Mouse (Mus musculus): ENCODE results near the gene Gm7358. TPM values are rescaled to one million over a fixed set of nuclear protein-coding genes. Genes with fewer than 3 reads are reported as not detected.
"Not testable (repeated sequence)": the region's sequence is repeated elsewhere in the genome, so short reads cannot be mapped to it uniquely, and the experiment has no call there.

Gm7358 gene
- polyA plus RNA-seq (2012; rRNA removed): not detected in 2 replicates
- polyA plus RNA-seq (2014; fragmentation: Nextera tagmentation; extraction: Ambion mirVana): not detected in 2 replicates

- H3K9me3 ChIP-seq (ENCODE audit: control insufficient read depth, low read length); H3K4me1 ChIP-seq (ENCODE audit: control insufficient read depth, insufficient read depth, low read length); ATAC-seq (ENCODE audit: low FRiP score, low read depth); DNase-seq (ENCODE audit: low spot score); H3K9ac ChIP-seq (ENCODE audit: low read depth, low read length, severe bottlenecking); H3K4me3 ChIP-seq (replicated peaks; ENCODE audit: low read length); H3K27ac ChIP-seq (replicated peaks; ENCODE audit: low read depth, low read length); H3K27me3 ChIP-seq (ENCODE audit: control insufficient read depth, insufficient read depth, low read length); H3K36me3 ChIP-seq (ENCODE audit: control insufficient read depth, insufficient read depth, low read length); H3K4me2 ChIP-seq (replicated peaks; ENCODE audit: low read depth, low read length, severe bottlenecking): not testable (repeated sequence)
- no CpG with 5 or more reads among the region's 2 CpGs for WGBS
Measured at GRCm38 (mm10) chr17:14059431-14059830, at the start of gene Gm7358. Gm7358 (minus strand) TSS chr17:14059531.

GRCm38 (mm10) chr17:14103018-14103417, 43.7 kb upstream of the Gm7358 start:
- H3K9me3 ChIP-seq (ENCODE audit: control insufficient read depth, low read length): not testable (repeated sequence)

GRCm38 (mm10) chr17:14101446-14101980, 42.2 kb upstream of the Gm7358 start:
- not testable (repeated sequence) for H3K4me1 ChIP-seq (ENCODE audit: control insufficient read depth, insufficient read depth, low read length); H3K27me3 ChIP-seq (ENCODE audit: control insufficient read depth, insufficient read depth, low read length); H3K36me3 ChIP-seq (ENCODE audit: control insufficient read depth, insufficient read depth, low read length); H3K4me3 ChIP-seq (replicated peaks; ENCODE audit: low read length); H3K27ac ChIP-seq (replicated peaks; ENCODE audit: low read depth, low read length); H3K9ac ChIP-seq (ENCODE audit: low read depth, low read length, severe bottlenecking); H3K9me3 ChIP-seq (ENCODE audit: control insufficient read depth, low read length); ATAC-seq (ENCODE audit: low FRiP score, low read depth); H3K4me2 ChIP-seq (replicated peaks; ENCODE audit: low read depth, low read length, severe bottlenecking); DNase-seq (ENCODE audit: low spot score)
- WGBS: 9% methylated on average over 1 of the region's 1 CpGs

More at GRCm38 (mm10) chr17:14103018-14103417, 43.7 kb upstream of the Gm7358 start:
- 25% methylated on average over 3 of the region's 3 CpGs for WGBS
- not testable (repeated sequence) for H3K27ac ChIP-seq (replicated peaks; ENCODE audit: low read depth, low read length); H3K4me2 ChIP-seq (replicated peaks; ENCODE audit: low read depth, low read length, severe bottlenecking); H3K27me3 ChIP-seq (ENCODE audit: control insufficient read depth, insufficient read depth, low read length); H3K9ac ChIP-seq (ENCODE audit: low read depth, low read length, severe bottlenecking); ATAC-seq (ENCODE audit: low FRiP score, low read depth); DNase-seq (ENCODE audit: low spot score); H3K4me3 ChIP-seq (replicated peaks; ENCODE audit: low read length); H3K36me3 ChIP-seq (ENCODE audit: control insufficient read depth, insufficient read depth, low read length); H3K4me1 ChIP-seq (ENCODE audit: control insufficient read depth, insufficient read depth, low read length)

- not testable (repeated sequence) for H3K4me3 ChIP-seq (replicated peaks; ENCODE audit: low read length); H3K36me3 ChIP-seq (ENCODE audit: control insufficient read depth, insufficient read depth, low read length); H3K4me1 ChIP-seq (ENCODE audit: control insufficient read depth, insufficient read depth, low read length); DNase-seq (ENCODE audit: low spot score); H3K9me3 ChIP-seq (ENCODE audit: control insufficient read depth, low read length); H3K27me3 ChIP-seq (ENCODE audit: control insufficient read depth, insufficient read depth, low read length); H3K4me2 ChIP-seq (replicated peaks; ENCODE audit: low read depth, low read length, severe bottlenecking); H3K9ac ChIP-seq (ENCODE audit: low read depth, low read length, severe bottlenecking); H3K27ac ChIP-seq (replicated peaks; ENCODE audit: low read depth, low read length); ATAC-seq (ENCODE audit: low FRiP score, low read depth)
- WGBS: 19% methylated on average over 3 of the region's 3 CpGs
Measured at GRCm38 (mm10) chr17:14099886-14100285, 40.6 kb upstream of the Gm7358 start.

GRCm38 (mm10) chr17:14094165-14094564, 34.8 kb upstream of the Gm7358 start:
- not testable (repeated sequence) for DNase-seq (ENCODE audit: low spot score); H3K4me3 ChIP-seq (replicated peaks; ENCODE audit: low read length)

GRCm38 (mm10) chr17:14086629-14087028, 27.3 kb upstream of the Gm7358 start:
- no CpG with 5 or more reads among the region's 1 CpGs for WGBS
- not testable (repeated sequence) for H3K4me3 ChIP-seq (replicated peaks; ENCODE audit: low read length); H3K9ac ChIP-seq (ENCODE audit: low read depth, low read length, severe bottlenecking); H3K4me1 ChIP-seq (ENCODE audit: control insufficient read depth, insufficient read depth, low read length); H3K36me3 ChIP-seq (ENCODE audit: control insufficient read depth, insufficient read depth, low read length); H3K27ac ChIP-seq (replicated peaks; ENCODE audit: low read depth, low read length); ATAC-seq (ENCODE audit: low FRiP score, low read depth); H3K27me3 ChIP-seq (ENCODE audit: control insufficient read depth, insufficient read depth, low read length); DNase-seq (ENCODE audit: low spot score); H3K9me3 ChIP-seq (ENCODE audit: control insufficient read depth, low read length); H3K4me2 ChIP-seq (replicated peaks; ENCODE audit: low read depth, low read length, severe bottlenecking)

More at GRCm38 (mm10) chr17:14094165-14094564, 34.8 kb upstream of the Gm7358 start:
- H3K4me2 ChIP-seq (replicated peaks; ENCODE audit: low read depth, low read length, severe bottlenecking); H3K9ac ChIP-seq (ENCODE audit: low read depth, low read length, severe bottlenecking); H3K9me3 ChIP-seq (ENCODE audit: control insufficient read depth, low read length); H3K27ac ChIP-seq (replicated peaks; ENCODE audit: low read depth, low read length); H3K36me3 ChIP-seq (ENCODE audit: control insufficient read depth, insufficient read depth, low read length); H3K4me1 ChIP-seq (ENCODE audit: control insufficient read depth, insufficient read depth, low read length); H3K27me3 ChIP-seq (ENCODE audit: control insufficient read depth, insufficient read depth, low read length); ATAC-seq (ENCODE audit: low FRiP score, low read depth): not testable (repeated sequence)
- WGBS: 30% methylated on average over 2 of the region's 7 CpGs

GRCm38 (mm10) chr17:14041880-14042279, 17.5 kb downstream of the Gm7358 start:
- not testable (repeated sequence) for H3K36me3 ChIP-seq (ENCODE audit: control insufficient read depth, insufficient read depth, low read length); H3K27ac ChIP-seq (replicated peaks; ENCODE audit: low read depth, low read length); H3K4me2 ChIP-seq (replicated peaks; ENCODE audit: low read depth, low read length, severe bottlenecking); H3K27me3 ChIP-seq (ENCODE audit: control insufficient read depth, insufficient read depth, low read length); H3K4me1 ChIP-seq (ENCODE audit: control insufficient read depth, insufficient read depth, low read length); ATAC-seq (ENCODE audit: low FRiP score, low read depth); H3K9me3 ChIP-seq (ENCODE audit: control insufficient read depth, low read length); H3K4me3 ChIP-seq (replicated peaks; ENCODE audit: low read length); DNase-seq (ENCODE audit: low spot score); H3K9ac ChIP-seq (ENCODE audit: low read depth, low read length, severe bottlenecking)
- 60% methylated on average over 1 of the region's 2 CpGs for WGBS

- DNase-seq (ENCODE audit: low spot score); H3K27me3 ChIP-seq (ENCODE audit: control insufficient read depth, insufficient read depth, low read length); H3K9ac ChIP-seq (ENCODE audit: low read depth, low read length, severe bottlenecking); H3K4me1 ChIP-seq (ENCODE audit: control insufficient read depth, insufficient read depth, low read length); H3K4me3 ChIP-seq (replicated peaks; ENCODE audit: low read length); H3K9me3 ChIP-seq (ENCODE audit: control insufficient read depth, low read length); H3K27ac ChIP-seq (replicated peaks; ENCODE audit: low read depth, low read length); H3K36me3 ChIP-seq (ENCODE audit: control insufficient read depth, insufficient read depth, low read length); ATAC-seq (ENCODE audit: low FRiP score, low read depth); H3K4me2 ChIP-seq (replicated peaks; ENCODE audit: low read depth, low read length, severe bottlenecking): not testable (repeated sequence)
- WGBS: 38% methylated on average over 1 of the region's 2 CpGs
Measured at GRCm38 (mm10) chr17:14037012-14037411, 22.3 kb downstream of the Gm7358 start.
